15 mouse cellular contexts compared by ENCODE assay signal in genomic region chr12:82294906-82295887, GRCm38 (mm10).
DNase-seq lines count a peak whose midpoint lies in the region; TF ChIP-seq lines count a peak whose summit lies in the region.
"Had no signal": no experiment of that assay in that cellular context is flagged by ENCODE, and none has a peak within 500 bp of the region (broad histone marks: within the 10 kb centered on the region; RNA-seq: fewer than 3 reads in every experiment).

No protein-coding gene starts in this region.

- H3K27ac ChIP-seq in left cerebral cortex, adult 2 months = no peak overlapping the region
- H3K27ac ChIP-seq: embryonic facial prominence, embryonic 13.5 days; heart, embryonic 10.5 days; liver, embryonic 15.5 days; midbrain, embryonic 12.5 days had no signal

- peak; percentile 40 for DNase-seq in kidney, adult 11 months
- no peak for DNase-seq in kidney, postnatal 10 days
- peak; percentile 14 for DNase-seq in T-cell, adult 2 months (ENCODE audit: low spot score)
- peak; percentile 36 to 57 for DNase-seq in kidney, postnatal 36 days
- peak; percentile 87 for DNase-seq in thymus, postnatal 14 days
- DNase-seq in cerebellum, adult 18-20 months = no peak
- DNase-seq in left cerebral cortex, postnatal 14 days (ENCODE audit: low spot score in 2 of 2) = no peak
- no peak for DNase-seq in left cerebral cortex, adult 2 months (ENCODE audit: extremely low spot score in 1 of 2, low spot score in 2 of 2)
- DNase-seq: gastrocnemius, postnatal 25 days; heart, postnatal 14 days; lung, postnatal 14 days had no signal

- H3K4me3 ChIP-seq in left cerebral cortex, adult 2 months = no peak overlapping the region
- H3K4me3 ChIP-seq: embryonic facial prominence, embryonic 13.5 days; heart, embryonic 10.5 days; liver, embryonic 15.5 days; midbrain, embryonic 12.5 days had no signal

- no peak for TF ChIP-seq CTCF in left cerebral cortex, adult 2 months (IDR thresholded peaks at IDR 0.05)

- intact Hi-C loops in left cerebral cortex, postnatal 14 days (cut with DNase I) = no loop called here
- intact Hi-C loops in left cerebral cortex, adult 2 months (cut with DNase I) = no loop called here

Comparison
In these comparisons a context has a peak if more than half of its experiments do, and no peak if none do; other contexts are left out.
1. DNase-seq: peak in kidney, adult 11 months (single experiment), T-cell, adult 2 months (single experiment), kidney, postnatal 36 days (2 of 2) and thymus, postnatal 14 days (single experiment); none in kidney, postnatal 10 days (single experiment), cerebellum, adult 18-20 months (0 of 2), left cerebral cortex, postnatal 14 days (0 of 2) and left cerebral cortex, adult 2 months (0 of 2).